Comparison of ENCODE assay signal across 8 mouse cellular contexts in the genomic region with DNA sequence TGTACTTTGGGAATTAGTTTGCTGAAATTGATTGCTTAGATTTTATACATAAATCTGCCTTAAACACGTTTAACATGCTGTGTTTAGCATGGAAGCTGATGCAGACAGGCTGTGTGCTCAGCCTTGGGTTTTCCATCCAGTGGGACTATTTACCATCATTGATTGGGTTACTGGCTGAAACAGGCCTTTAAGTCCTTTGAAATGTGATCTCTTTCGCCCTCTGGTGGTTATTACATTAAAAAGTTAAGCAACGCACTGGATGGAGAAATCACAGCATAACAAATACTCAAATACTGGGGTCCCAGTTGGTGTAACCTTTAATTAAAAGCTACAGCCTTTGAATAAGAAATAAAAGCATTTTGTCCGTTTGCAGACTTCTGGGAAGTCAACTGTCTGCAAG.
DNase-seq lines count a peak whose midpoint lies in the region; ATAC-seq and TF ChIP-seq lines count a peak whose summit lies in the region.

No protein-coding gene starts in this region.

- WGBS in liver, adult 2 months: 5% methylated on average over 4 of the region's 4 CpGs

- no peaks in the 10 kb centered on the region for H3K36me3 ChIP-seq in liver, adult 2 months (ENCODE audit: control insufficient read depth, insufficient read depth, low read length)

- no peaks in the 10 kb centered on the region for H3K79me2 ChIP-seq in liver, adult 2 months (ENCODE audit: control insufficient read depth, insufficient read depth, low read length)

- no peaks in the 10 kb centered on the region for H3K27me3 ChIP-seq in liver, adult 2 months (ENCODE audit: control insufficient read depth, insufficient read depth, low read length)

- H3K4me3 ChIP-seq in liver, adult 2 months (ENCODE audit: insufficient read depth, low read depth, low read length): no peak overlapping the region
- H3K4me3 ChIP-seq in cortical plate, adult 2 months (ENCODE audit: insufficient read depth, low read length): no peak overlapping the region

- DNase-seq in cerebellum, postnatal 10 days: peak; percentile 32 to 82
- peak; percentile 72 for DNase-seq in liver, adult 2 months (ENCODE audit: extremely low read depth, low read depth, low spot score)
- no peak for DNase-seq in liver
- no peak for DNase-seq in urinary bladder, adult 18-20 months (ENCODE audit: low spot score in 2 of 2)

- H3K4me1 ChIP-seq in liver, adult 2 months (ENCODE audit: control insufficient read depth, insufficient read depth, low read length): peaks cover 5% of the 10 kb centered on the region
- no peaks in the 10 kb centered on the region for H3K4me1 ChIP-seq in cortical plate, adult 2 months (ENCODE audit: control insufficient read depth, insufficient read depth, low read length)

- peak; percentile 60 for TF ChIP-seq CTCF in liver, adult 2 months (IDR thresholded peaks at IDR 0.05; ENCODE audit: low read depth, low read length)
- 0 out of 2 replicates have a peak, but pooled peaks have one; percentile 17 for TF ChIP-seq CTCF in cortical plate, adult 2 months (IDR thresholded peaks at IDR 0.05; ENCODE audit: extremely low read depth, insufficient read depth, low read length)

- TF ChIP-seq POLR2A in liver, adult 2 months (IDR thresholded peaks at IDR 0.05; ENCODE audit: extremely low read depth, insufficient read depth, low read length): no peak
- no peak for TF ChIP-seq POLR2A in cortical plate, adult 2 months (IDR thresholded peaks at IDR 0.05; ENCODE audit: extremely low read depth, insufficient read depth, low read length)

- no peak for ATAC-seq in cerebellum, adult (ENCODE audit: insufficient number of reproducible peaks, low FRiP score, low TSS enrichment)
- peak; percentile 70 for ATAC-seq in megakaryocyte, adult 5-6 weeks (ENCODE audit: poor library complexity, severe bottlenecking)
- ATAC-seq in erythroid progenitor cell, adult 5-6 weeks (replicated peaks; ENCODE audit: low FRiP score, poor library complexity, severe bottlenecking): no peak

- H3K27ac ChIP-seq in liver, adult 2 months (replicated peaks; ENCODE audit: insufficient read depth, low read depth, low read length): no peak overlapping the region
- H3K27ac ChIP-seq in cortical plate, adult 2 months (ENCODE audit: insufficient read depth, low read length): no peak overlapping the region

- no peak overlapping the region for H3K9ac ChIP-seq in liver, adult 2 months (ENCODE audit: low read depth, low read length)

Comparison
In these comparisons a context has a peak if more than half of its experiments do, and no peak if none do; other contexts are left out.
1. DNase-seq: peak in cerebellum, postnatal 10 days (2 of 2) and liver, adult 2 months (single experiment); none in liver (single experiment) and urinary bladder, adult 18-20 months (0 of 2).